Mouse (Mus musculus): ENCODE measurements around the gene Neb. TPM values are rescaled to one million over a fixed set of nuclear protein-coding genes. Genes with fewer than 3 reads are reported as not detected.

Neb gene
- polyA plus RNA-seq, 1 experiment from 2014 or later = 109 TPM

DNA sequence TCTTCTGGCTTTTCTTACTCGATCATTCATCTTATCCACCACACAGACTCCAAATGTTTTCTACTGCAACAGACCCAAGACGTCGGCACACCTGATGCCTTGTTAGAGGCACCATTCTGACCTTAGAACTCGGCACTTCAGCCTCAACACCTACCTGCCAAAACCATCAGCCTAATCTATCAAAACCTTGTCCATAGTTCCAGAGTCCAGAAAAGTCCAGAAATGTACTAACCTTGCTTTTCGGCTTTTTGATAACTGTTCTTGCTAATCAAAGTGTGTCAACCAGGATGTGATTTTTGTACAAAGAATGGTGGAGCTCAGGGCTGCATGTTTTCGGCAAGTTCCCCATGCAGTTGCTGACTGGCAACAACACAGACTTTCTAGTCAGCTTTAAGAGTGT is 3.6 kb downstream of the Neb start:
- H3K36me3 ChIP-seq = no peaks in the 10 kb centered on the region
- H3K4me1 ChIP-seq = no peaks in the 10 kb centered on the region
- no peak for ATAC-seq (ENCODE audit: insufficient number of reproducible peaks, low FRiP score, low TSS enrichment, low read depth)
- no peaks in the 10 kb centered on the region for H3K27me3 ChIP-seq
- no peaks in the 10 kb centered on the region for H3K9me3 ChIP-seq (replicated peaks)
- WGBS = 92% methylated on average over 6 of the region's 6 CpGs
- no peak overlapping the region for H3K4me2 ChIP-seq (replicated peaks)
- H3K9ac ChIP-seq = no peak overlapping the region
- no peak overlapping the region for H3K27ac ChIP-seq (replicated peaks)
- no peak overlapping the region for H3K4me3 ChIP-seq (replicated peaks)

DNA sequence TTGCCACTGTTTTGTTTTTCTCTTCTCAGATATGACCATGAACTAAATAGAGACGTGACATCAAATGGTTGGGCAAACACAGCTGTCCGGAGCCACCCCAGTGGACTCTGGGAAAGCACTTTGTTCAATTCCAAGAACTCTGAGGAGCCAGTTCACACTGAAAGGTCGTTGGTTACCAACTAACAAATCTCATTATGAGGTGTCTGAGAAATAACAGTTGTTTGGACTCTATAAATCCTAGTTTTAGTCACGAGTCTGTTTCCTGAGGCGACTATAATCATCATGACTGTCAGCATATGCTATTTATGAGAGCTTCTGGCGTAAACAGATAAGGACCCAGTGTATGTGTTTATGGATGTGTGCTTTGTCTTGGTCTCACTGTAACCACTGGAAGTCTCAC is 5.8 kb downstream of the Neb start:
- ATAC-seq (ENCODE audit: insufficient number of reproducible peaks, low FRiP score, low TSS enrichment, low read depth) = no peak
- Histone ChIP-seq H3K27me3 (no peaks in the 10 kb centered on the region), H3K9ac (no peak overlapping the region), H3K4me3 (replicated peaks) (no peak overlapping the region), H3K4me2 (replicated peaks) (no peak overlapping the region), H3K4me1 (no peaks in the 10 kb centered on the region), H3K27ac (replicated peaks) (no peak overlapping the region), H3K9me3 (replicated peaks) (no peaks in the 10 kb centered on the region), H3K36me3 (no peaks in the 10 kb centered on the region)
- WGBS = 77% methylated on average over 6 of the region's 6 CpGs

- H3K36me3 ChIP-seq = no peaks in the 10 kb centered on the region
- WGBS = 83% methylated on average over 4 of the region's 4 CpGs
Measured at GRCm38 (mm10) chr2:52372080-52372479, 6.2 kb downstream of the Neb start.

DNA sequence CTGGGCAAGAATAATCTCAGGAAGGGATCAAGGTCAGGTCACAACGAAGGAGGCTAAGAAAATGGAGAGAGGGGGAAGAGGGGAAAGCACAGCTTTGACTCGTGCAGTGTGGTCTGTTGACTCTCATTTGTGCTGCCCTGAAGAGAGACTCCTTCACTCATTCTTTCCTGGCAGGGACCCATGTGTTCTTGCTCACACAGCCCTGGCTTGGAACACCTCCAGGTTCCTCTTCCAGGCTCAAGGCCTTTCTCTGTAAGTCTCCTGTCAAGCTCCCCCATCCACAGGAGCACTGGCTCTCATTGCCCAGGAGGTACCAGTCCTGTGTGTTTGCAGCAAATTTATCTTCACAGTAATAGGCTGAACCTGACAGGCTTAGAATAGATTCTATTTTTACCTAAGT is 7.2 kb downstream of the Neb start:
- H3K36me3 ChIP-seq = no peaks in the 10 kb centered on the region
- 45% methylated on average over 2 of the region's 2 CpGs for WGBS
- H3K4me3 ChIP-seq (replicated peaks) = no peak overlapping the region
- H3K9ac ChIP-seq = no peak overlapping the region
- ATAC-seq (ENCODE audit: insufficient number of reproducible peaks, low FRiP score, low TSS enrichment, low read depth) = no peak
- H3K27me3 ChIP-seq = no peaks in the 10 kb centered on the region
- no peak overlapping the region for H3K27ac ChIP-seq (replicated peaks)
- no peaks in the 10 kb centered on the region for H3K4me1 ChIP-seq
- H3K4me2 ChIP-seq (replicated peaks) = no peak overlapping the region
- H3K9me3 ChIP-seq (replicated peaks) = no peaks in the 10 kb centered on the region

More at GRCm38 (mm10) chr2:52372080-52372479, 6.2 kb downstream of the Neb start:
- Histone ChIP-seq H3K4me3 (replicated peaks) (no peak overlapping the region), H3K27me3 (no peaks in the 10 kb centered on the region), H3K9me3 (replicated peaks) (no peaks in the 10 kb centered on the region), H3K27ac (replicated peaks) (no peak overlapping the region), H3K9ac (no peak overlapping the region), H3K4me2 (replicated peaks) (no peak overlapping the region), H3K4me1 (no peaks in the 10 kb centered on the region)
- ATAC-seq (ENCODE audit: insufficient number of reproducible peaks, low FRiP score, low TSS enrichment, low read depth) = no peak

DNA sequence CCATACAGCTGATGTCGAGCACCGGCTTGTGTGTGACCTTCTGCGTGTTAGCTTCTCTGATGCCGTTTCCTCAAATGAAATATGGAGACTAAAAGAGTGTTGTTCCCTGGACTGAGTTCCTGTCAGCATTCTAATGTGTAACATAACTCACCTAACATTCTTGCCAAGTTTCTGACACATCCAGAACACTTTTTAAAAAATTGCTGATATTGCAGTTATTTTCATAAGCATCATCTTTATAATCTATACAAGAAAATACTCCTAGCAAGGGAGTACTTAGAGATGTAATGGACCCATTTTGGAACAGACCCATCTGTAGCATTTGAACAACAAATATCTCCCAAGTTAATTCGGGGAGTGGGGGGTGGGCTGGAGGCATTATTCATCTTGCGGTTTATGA is 8.7 kb downstream of the Neb start:
- Histone ChIP-seq H3K9ac (no peak overlapping the region), H3K9me3 (replicated peaks) (no peaks in the 10 kb centered on the region), H3K4me3 (replicated peaks) (no peak overlapping the region), H3K27me3 (no peaks in the 10 kb centered on the region), H3K4me2 (replicated peaks) (no peak overlapping the region), H3K36me3 (no peaks in the 10 kb centered on the region), H3K4me1 (no peaks in the 10 kb centered on the region), H3K27ac (replicated peaks) (no peak overlapping the region)
- no peak for ATAC-seq (ENCODE audit: insufficient number of reproducible peaks, low FRiP score, low TSS enrichment, low read depth)
- WGBS = 77% methylated on average over 6 of the region's 6 CpGs

DNA sequence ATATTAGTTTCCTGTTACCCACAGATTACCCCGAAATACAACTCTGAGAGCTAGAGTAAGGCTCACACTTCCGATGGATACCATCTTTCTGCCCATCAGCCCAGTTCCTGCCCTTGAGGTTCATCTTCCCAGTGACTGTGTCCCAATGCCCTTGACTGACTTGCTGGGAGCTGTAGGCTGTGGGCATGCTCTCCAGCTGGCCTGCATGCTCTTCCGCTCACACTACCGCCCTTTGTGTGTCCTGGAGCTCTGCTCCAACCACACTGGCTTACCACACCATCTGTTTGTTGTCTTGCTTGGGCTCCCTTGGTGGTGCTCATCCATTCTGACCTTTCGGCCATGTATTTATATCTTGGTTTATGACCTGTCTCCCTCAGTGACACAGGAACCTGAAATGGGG is 10.6 kb downstream of the Neb start:
- Histone ChIP-seq H3K4me2 (replicated peaks) (no peak overlapping the region), H3K27ac (replicated peaks) (no peak overlapping the region), H3K9ac (no peak overlapping the region), H3K4me3 (replicated peaks) (no peak overlapping the region), H3K27me3 (no peaks in the 10 kb centered on the region), H3K36me3 (no peaks in the 10 kb centered on the region), H3K9me3 (replicated peaks) (no peaks in the 10 kb centered on the region), H3K4me1 (no peaks in the 10 kb centered on the region)
- 80% methylated on average over 5 of the region's 5 CpGs for WGBS
- no peak for ATAC-seq (ENCODE audit: insufficient number of reproducible peaks, low FRiP score, low TSS enrichment, low read depth)

GRCm38 (mm10) chr2:52367248-52367647 is 11.0 kb downstream of the Neb start:
- Histone ChIP-seq H3K27ac (replicated peaks) (no peak overlapping the region), H3K9me3 (replicated peaks) (no peaks in the 10 kb centered on the region), H3K4me2 (replicated peaks) (no peak overlapping the region), H3K4me1 (no peaks in the 10 kb centered on the region), H3K36me3 (no peaks in the 10 kb centered on the region), H3K27me3 (no peaks in the 10 kb centered on the region), H3K9ac (no peak overlapping the region), H3K4me3 (replicated peaks) (no peak overlapping the region)
- 54% methylated on average over 13 of the region's 13 CpGs for WGBS
- no peak for ATAC-seq (ENCODE audit: insufficient number of reproducible peaks, low FRiP score, low TSS enrichment, low read depth)

DNA sequence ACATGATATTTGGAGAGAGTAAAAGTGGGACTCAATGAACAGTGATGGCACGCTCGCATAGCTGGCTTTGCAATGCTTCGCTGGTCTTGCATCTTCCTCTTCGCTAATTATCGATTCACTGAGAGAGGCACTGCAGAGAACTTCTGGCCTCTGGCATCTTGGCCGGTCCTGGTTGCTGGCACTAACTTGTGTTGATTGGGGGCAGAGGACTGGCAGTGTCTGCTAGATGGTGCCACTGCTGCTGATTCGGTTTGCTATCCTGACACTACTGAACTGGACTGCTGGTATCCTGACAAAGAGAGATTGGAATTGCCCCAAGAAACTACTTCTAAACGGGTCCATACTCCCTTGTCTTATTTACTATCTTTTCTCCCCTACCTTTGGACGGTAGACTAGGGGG is 17.2 kb downstream of the Neb start:
- H3K4me1 ChIP-seq = no peaks in the 10 kb centered on the region
- H3K9ac ChIP-seq = no peak overlapping the region
- H3K9me3 ChIP-seq (replicated peaks) = no peaks in the 10 kb centered on the region
- ATAC-seq (ENCODE audit: insufficient number of reproducible peaks, low FRiP score, low TSS enrichment, low read depth) = no peak
- no peaks in the 10 kb centered on the region for H3K36me3 ChIP-seq
- H3K27me3 ChIP-seq = no peaks in the 10 kb centered on the region
- no peak overlapping the region for H3K4me2 ChIP-seq (replicated peaks)
- WGBS = 93% methylated on average over 9 of the region's 9 CpGs
- no peak overlapping the region for H3K4me3 ChIP-seq (replicated peaks)
- no peak overlapping the region for H3K27ac ChIP-seq (replicated peaks)

DNA sequence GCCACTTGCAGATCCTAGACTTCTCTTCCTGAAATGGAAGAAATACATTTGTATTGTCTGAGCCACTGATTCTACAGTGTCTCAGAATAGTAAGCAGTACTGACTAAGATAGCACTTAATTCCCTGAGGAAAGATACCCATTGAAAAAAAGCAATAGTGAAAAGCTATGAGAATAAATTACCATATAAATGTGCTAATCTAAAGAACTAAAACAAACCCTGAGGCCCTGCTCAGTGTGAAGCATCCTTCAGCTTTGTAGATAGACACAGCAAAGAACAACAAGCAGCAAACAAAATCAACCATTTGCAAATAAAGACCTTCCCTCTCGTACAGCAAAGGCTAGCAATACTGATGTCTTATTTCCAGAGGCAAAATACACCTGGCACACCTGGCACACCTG is 18.6 kb downstream of the Neb start:
- Histone ChIP-seq H3K4me1 (no peaks in the 10 kb centered on the region), H3K27me3 (no peaks in the 10 kb centered on the region), H3K36me3 (no peaks in the 10 kb centered on the region), H3K9me3 (replicated peaks) (no peaks in the 10 kb centered on the region), H3K9ac (no peak overlapping the region), H3K4me3 (replicated peaks) (no peak overlapping the region), H3K27ac (replicated peaks) (no peak overlapping the region), H3K4me2 (replicated peaks) (no peak overlapping the region)
- ATAC-seq (ENCODE audit: insufficient number of reproducible peaks, low FRiP score, low TSS enrichment, low read depth) = no peak
- 70% methylated on average over 1 of the region's 1 CpGs for WGBS

DNA sequence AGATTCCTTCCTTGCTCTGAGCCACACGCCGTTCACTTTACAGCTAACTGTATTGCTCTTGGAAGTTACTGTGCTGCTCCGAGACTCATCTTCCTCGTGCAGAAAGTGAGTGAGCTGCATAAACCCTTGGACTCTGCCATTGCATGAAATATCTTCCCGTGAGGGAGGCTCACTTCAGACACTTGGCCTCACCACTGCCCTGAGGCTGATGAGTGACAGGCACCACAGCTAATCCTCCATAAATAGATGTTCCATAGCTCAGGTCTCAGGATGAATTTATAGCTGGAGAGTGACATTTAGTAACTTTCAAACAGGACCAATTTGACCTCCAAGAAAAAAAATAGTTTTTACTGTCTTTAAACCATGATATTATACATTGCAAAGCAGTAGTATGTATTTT is 20.1 kb downstream of the Neb start:
- H3K36me3 ChIP-seq = no peaks in the 10 kb centered on the region
- WGBS = 60% methylated on average over 5 of the region's 5 CpGs
- no peak overlapping the region for H3K4me2 ChIP-seq (replicated peaks)
- no peaks in the 10 kb centered on the region for H3K4me1 ChIP-seq
- no peak overlapping the region for H3K9ac ChIP-seq
- no peaks in the 10 kb centered on the region for H3K27me3 ChIP-seq
- H3K27ac ChIP-seq (replicated peaks) = no peak overlapping the region
- H3K4me3 ChIP-seq (replicated peaks) = no peak overlapping the region
- ATAC-seq (ENCODE audit: insufficient number of reproducible peaks, low FRiP score, low TSS enrichment, low read depth) = no peak
- no peaks in the 10 kb centered on the region for H3K9me3 ChIP-seq (replicated peaks)

DNA sequence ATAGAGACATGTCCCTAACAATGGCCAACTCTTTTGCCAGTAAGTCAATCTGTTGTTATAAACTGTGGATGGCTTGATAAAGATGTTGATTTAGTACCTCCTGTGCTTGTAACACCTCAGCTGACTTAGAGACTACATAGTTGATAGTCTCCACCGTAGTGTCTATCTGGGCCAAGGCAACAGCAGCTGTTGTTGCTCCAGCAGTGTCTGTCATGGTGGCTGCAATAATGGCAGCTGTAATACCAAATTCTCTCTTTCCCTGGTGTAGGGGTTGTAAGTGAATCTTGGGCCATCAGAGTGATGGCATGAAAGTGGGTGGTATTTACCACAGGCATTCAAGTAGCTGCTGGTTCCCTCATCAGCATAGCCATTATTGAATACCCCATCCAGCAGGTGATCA is 27.2 kb downstream of the Neb start:
- Histone ChIP-seq H3K9me3 (replicated peaks) (no peaks in the 10 kb centered on the region), H3K4me2 (replicated peaks) (no peak overlapping the region), H3K27me3 (no peaks in the 10 kb centered on the region), H3K36me3 (no peaks in the 10 kb centered on the region), H3K4me1 (no peaks in the 10 kb centered on the region), H3K9ac (no peak overlapping the region), H3K4me3 (replicated peaks) (no peak overlapping the region), H3K27ac (replicated peaks) (no peak overlapping the region)
- 95% methylated on average over 1 of the region's 1 CpGs for WGBS
- no peak for ATAC-seq (ENCODE audit: insufficient number of reproducible peaks, low FRiP score, low TSS enrichment, low read depth)

DNA sequence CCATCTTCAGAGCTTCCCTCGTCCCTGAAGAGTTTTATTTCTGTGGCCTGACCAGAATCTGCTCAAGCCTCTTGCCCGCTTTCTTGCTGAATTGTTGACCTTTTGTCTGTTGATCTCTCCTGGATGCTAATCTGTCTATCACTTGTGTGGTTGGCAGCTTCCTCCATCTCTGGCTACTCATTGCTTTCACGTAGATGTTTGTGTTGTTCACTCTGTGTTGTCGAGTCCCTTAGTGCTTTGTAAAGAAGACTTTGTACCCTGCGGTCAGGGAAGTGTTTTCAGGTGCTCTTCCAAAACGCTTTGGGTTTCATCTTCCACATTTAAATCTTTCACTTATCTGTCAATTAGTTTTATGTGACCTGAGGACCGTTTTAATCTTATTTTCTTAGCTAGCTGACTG is 37.3 kb downstream of the Neb start:
- no peak for ATAC-seq (ENCODE audit: insufficient number of reproducible peaks, low FRiP score, low TSS enrichment, low read depth)
- H3K27ac ChIP-seq (replicated peaks) = no peak overlapping the region
- no peaks in the 10 kb centered on the region for H3K9me3 ChIP-seq (replicated peaks)
- H3K27me3 ChIP-seq = no peaks in the 10 kb centered on the region
- no peaks in the 10 kb centered on the region for H3K4me1 ChIP-seq
- no peaks in the 10 kb centered on the region for H3K36me3 ChIP-seq
- WGBS = 76% methylated on average over 7 of the region's 7 CpGs
- no peak overlapping the region for H3K4me2 ChIP-seq (replicated peaks)
- no peak overlapping the region for H3K4me3 ChIP-seq (replicated peaks)
- no peak overlapping the region for H3K9ac ChIP-seq
